Mouse (Mus musculus): Measurements from ENCODE around the gene Olfr1339. TPM values are rescaled to one million over a fixed set of nuclear protein-coding genes. Genes with fewer than 3 reads are reported as not detected.

The Olfr1339 gene
- polyA plus RNA-seq, 1 experiment: not detected

DNA sequence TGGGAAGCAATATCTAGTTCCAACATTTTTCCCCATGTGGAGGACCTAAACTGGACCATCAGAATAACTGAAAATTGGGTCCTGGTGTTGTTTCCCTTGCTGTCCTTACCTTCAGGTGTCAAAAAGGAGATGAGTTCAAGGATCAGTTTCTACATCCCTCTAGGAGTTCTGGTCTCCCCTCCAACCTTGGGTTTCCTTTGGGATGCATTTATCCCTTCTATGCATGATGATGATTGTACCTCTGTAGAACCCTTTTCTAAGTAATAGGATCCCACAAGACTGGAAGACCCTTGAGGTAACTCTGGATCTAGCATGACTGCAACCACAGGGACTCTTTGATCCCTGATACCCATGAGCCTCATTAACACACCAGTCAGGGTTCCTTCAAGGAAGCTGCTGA is 12.1 kb upstream of the Olfr1339 start, which contains the start of gene Olfr1340:
Olfr1340 (plus strand) TSS at position 301 of the 400 bp plus-strand sequence.
- H3K36me3 ChIP-seq (ENCODE audit: control insufficient read depth, insufficient read depth, low read length): no peaks in the 10 kb centered on the region
- no peak for DNase-seq
- H3K4me1 ChIP-seq (replicated peaks; ENCODE audit: control insufficient read depth, insufficient read depth, low read length): no peaks in the 10 kb centered on the region
- TF ChIP-seq POLR2A (IDR thresholded peaks at IDR 0.05; ENCODE audit: control insufficient read depth, extremely low read depth, insufficient read depth, low read length, poor library complexity): no peak
- H3K4me3 ChIP-seq (ENCODE audit: control insufficient read depth, insufficient read depth, low read length): no peak within 1 kb of the TSS
- H3K27me3 ChIP-seq (ENCODE audit: control insufficient read depth, insufficient read depth, low read length): no peaks in the 10 kb centered on the region
- H3K27ac ChIP-seq (ENCODE audit: control insufficient read depth, insufficient read depth, low read length): no peak within 1 kb of the TSS

- H3K27ac ChIP-seq (ENCODE audit: control insufficient read depth, insufficient read depth, low read length): no peak overlapping the region
- DNase-seq: no peak
- H3K4me1 ChIP-seq (replicated peaks; ENCODE audit: control insufficient read depth, insufficient read depth, low read length): no peaks in the 10 kb centered on the region
- TF ChIP-seq POLR2A (IDR thresholded peaks at IDR 0.05; ENCODE audit: control insufficient read depth, extremely low read depth, insufficient read depth, low read length, poor library complexity): no peak
- no peak for TF ChIP-seq CTCF (IDR thresholded peaks at IDR 0.05; ENCODE audit: borderline replicate concordance, control insufficient read depth, extremely low read depth, insufficient read depth, low read length, poor library complexity)
- no peaks in the 10 kb centered on the region for H3K27me3 ChIP-seq (ENCODE audit: control insufficient read depth, insufficient read depth, low read length)
- no peak overlapping the region for H3K4me3 ChIP-seq (ENCODE audit: control insufficient read depth, insufficient read depth, low read length)
- H3K36me3 ChIP-seq (ENCODE audit: control insufficient read depth, insufficient read depth, low read length): no peaks in the 10 kb centered on the region
- WGBS: 57% methylated on average over 10 of the region's 10 CpGs
These were observed 10.1 kb upstream of the Olfr1339 start for GRCm38 (mm10) chr4:118721742-118722483.

GRCm38 (mm10) chr4:118739574-118739973 is 7.6 kb downstream of the Olfr1339 start:
- Histone ChIP-seq H3K4me3 (ENCODE audit: control insufficient read depth, insufficient read depth, low read length) (no peak overlapping the region), H3K27me3 (ENCODE audit: control insufficient read depth, insufficient read depth, low read length) (no peaks in the 10 kb centered on the region), H3K4me1 (replicated peaks; ENCODE audit: control insufficient read depth, insufficient read depth, low read length) (no peaks in the 10 kb centered on the region), H3K36me3 (ENCODE audit: control insufficient read depth, insufficient read depth, low read length) (no peaks in the 10 kb centered on the region), H3K27ac (ENCODE audit: control insufficient read depth, insufficient read depth, low read length) (no peak overlapping the region)
- DNase-seq: no peak
- no peak for TF ChIP-seq POLR2A (IDR thresholded peaks at IDR 0.05; ENCODE audit: control insufficient read depth, extremely low read depth, insufficient read depth, low read length, poor library complexity)
- no peak for TF ChIP-seq CTCF (IDR thresholded peaks at IDR 0.05; ENCODE audit: borderline replicate concordance, control insufficient read depth, extremely low read depth, insufficient read depth, low read length, poor library complexity)
- 78% methylated on average over 3 of the region's 3 CpGs for WGBS

- Histone ChIP-seq H3K27me3 (ENCODE audit: control insufficient read depth, insufficient read depth, low read length) (no peaks in the 10 kb centered on the region), H3K4me1 (replicated peaks; ENCODE audit: control insufficient read depth, insufficient read depth, low read length) (no peaks in the 10 kb centered on the region), H3K36me3 (ENCODE audit: control insufficient read depth, insufficient read depth, low read length) (no peaks in the 10 kb centered on the region), H3K4me3 (ENCODE audit: control insufficient read depth, insufficient read depth, low read length) (no peak overlapping the region), H3K27ac (ENCODE audit: control insufficient read depth, insufficient read depth, low read length) (no peak overlapping the region)
- no peak for DNase-seq
- WGBS: 23% methylated on average over 11 of the region's 11 CpGs
- TF ChIP-seq CTCF (IDR thresholded peaks at IDR 0.05; ENCODE audit: borderline replicate concordance, control insufficient read depth, extremely low read depth, insufficient read depth, low read length, poor library complexity): no peak
- no peak for TF ChIP-seq POLR2A (IDR thresholded peaks at IDR 0.05; ENCODE audit: control insufficient read depth, extremely low read depth, insufficient read depth, low read length, poor library complexity)
These were observed 9.2 kb downstream of the Olfr1339 start for GRCm38 (mm10) chr4:118740988-118741698.

GRCm38 (mm10) chr4:118741881-118742280 is 9.9 kb downstream of the Olfr1339 start:
- no peaks in the 10 kb centered on the region for H3K36me3 ChIP-seq (ENCODE audit: control insufficient read depth, insufficient read depth, low read length)
- no peaks in the 10 kb centered on the region for H3K27me3 ChIP-seq (ENCODE audit: control insufficient read depth, insufficient read depth, low read length)
- H3K27ac ChIP-seq (ENCODE audit: control insufficient read depth, insufficient read depth, low read length): no peak overlapping the region
- no peak overlapping the region for H3K4me3 ChIP-seq (ENCODE audit: control insufficient read depth, insufficient read depth, low read length)
- no peak for TF ChIP-seq CTCF (IDR thresholded peaks at IDR 0.05; ENCODE audit: borderline replicate concordance, control insufficient read depth, extremely low read depth, insufficient read depth, low read length, poor library complexity)
- no peak for TF ChIP-seq POLR2A (IDR thresholded peaks at IDR 0.05; ENCODE audit: control insufficient read depth, extremely low read depth, insufficient read depth, low read length, poor library complexity)
- 24% methylated on average over 16 of the region's 16 CpGs for WGBS
- H3K4me1 ChIP-seq (replicated peaks; ENCODE audit: control insufficient read depth, insufficient read depth, low read length): no peaks in the 10 kb centered on the region
- DNase-seq: no peak

GRCm38 (mm10) chr4:118758637-118759036 is 26.7 kb downstream of the Olfr1339 start, which contains the start of gene Olfr1338:
TSS of gene Olfr1338 (minus strand) at chr4:118758737.
- no peak for TF ChIP-seq CTCF (IDR thresholded peaks at IDR 0.05; ENCODE audit: borderline replicate concordance, control insufficient read depth, extremely low read depth, insufficient read depth, low read length, poor library complexity)
- TF ChIP-seq POLR2A (IDR thresholded peaks at IDR 0.05; ENCODE audit: control insufficient read depth, extremely low read depth, insufficient read depth, low read length, poor library complexity): no peak
- no peak for DNase-seq

More at GRCm38 (mm10) chr4:118758637-118759036, 26.7 kb downstream of the Olfr1339 start, which contains the start of gene Olfr1338:
- H3K27ac ChIP-seq (ENCODE audit: control insufficient read depth, insufficient read depth, low read length): no peak within 1 kb of the TSS
- no peak within 1 kb of the TSS for H3K4me3 ChIP-seq (ENCODE audit: control insufficient read depth, insufficient read depth, low read length)
- no peaks in the 10 kb centered on the region for H3K4me1 ChIP-seq (replicated peaks; ENCODE audit: control insufficient read depth, insufficient read depth, low read length)
- H3K36me3 ChIP-seq (ENCODE audit: control insufficient read depth, insufficient read depth, low read length): no peaks in the 10 kb centered on the region
- H3K27me3 ChIP-seq (ENCODE audit: control insufficient read depth, insufficient read depth, low read length): no peaks in the 10 kb centered on the region
- WGBS: 86% methylated on average over 1 of the region's 1 CpGs
